Mouse (Mus musculus): ENCODE results near the gene Rbm39. TPM values are rescaled to one million over a fixed set of nuclear protein-coding genes. Genes with fewer than 3 reads are reported as not detected.

Gene Rbm39
- total RNA-seq, 2 experiments from 2014 or later, result 290 to 339 TPM

GRCm38 (mm10) chr2:156111358-156112079, 68.5 kb downstream of the Rbm39 start, which contains the start of the genes Cpne1 and Rbm12:
Gene Cpne1 (minus strand): TSS chr2:156111965.
Gene Rbm12 (minus strand): TSS chr2:156111978.
- peak; percentile 93 to 95 for DNase-seq (ENCODE audit: low spot score in 2 of 2)

- peak in 1 of 2 experiments; percentile 23 for DNase-seq (ENCODE audit: low spot score in 2 of 2)
Observed at GRCm38 (mm10) chr2:156110627-156111357, 69.2 kb downstream of the Rbm39 start.

Other genes starting within 250 kb of the Rbm39 start
- gene Uqcc1, start 249.9 kb downstream of the Rbm39 start, total RNA-seq (2021), result 10 to 100 TPM; 54.2 to 54.9 TPM
- not detected for gene Gm15557, start 239.5 kb downstream of the Rbm39 start, total RNA-seq (2021)
- 1 to 10 TPM in 1 of 2 experiments, under 1 TPM in 1; 0.74 to 1.1 TPM for gene Gdf5, start 234.9 kb downstream of the Rbm39 start, total RNA-seq (2021)
- gene Cep250, start 223.8 kb downstream of the Rbm39 start, total RNA-seq (2021), result 10 to 100 TPM; 18.1 to 23.2 TPM
- gene 6430550D23Rik, start 172.3 kb downstream of the Rbm39 start, total RNA-seq (2021), result 1 to 10 TPM in 1 of 2 experiments, under 1 TPM in 1; 0.80 to 1.1 TPM
- gene Ergic3, start 172.2 kb downstream of the Rbm39 start, total RNA-seq (2021), result 100 to 1,000 TPM; 198 to 232 TPM
- gene Fer1l4, start 127.3 kb downstream of the Rbm39 start, total RNA-seq (2021), result not detected
- gene Spag4, start 115.1 kb downstream of the Rbm39 start, total RNA-seq (2021), result 1 to 10 TPM; 3.3 to 6.7 TPM
- gene Cpne1, start 68.3 kb downstream of the Rbm39 start, total RNA-seq (2021), result 10 to 100 TPM; 28.8 to 32.7 TPM
- 10 to 100 TPM; 33.5 to 34.8 TPM for gene Rbm12, start 68.3 kb downstream of the Rbm39 start, total RNA-seq (2021)
- gene Gm28036, start 53.1 kb downstream of the Rbm39 start, total RNA-seq (2021), result 10 to 100 TPM; 21.7 to 24.7 TPM
- 100 to 1,000 TPM; 230 to 245 TPM for gene Romo1, start 36.2 kb downstream of the Rbm39 start, total RNA-seq (2021)
- 10 to 100 TPM; 33.1 to 35.3 TPM for gene Nfs1, start 36.1 kb downstream of the Rbm39 start, total RNA-seq (2021)
- gene Phf20, start 16.2 kb upstream of the Rbm39 start, total RNA-seq (2021), result 10 to 100 TPM; 75.4 to 86.9 TPM
- 1 to 10 TPM; 2.9 to 4.7 TPM for gene Cnbd2, start 132.1 kb upstream of the Rbm39 start, total RNA-seq (2021)
- 100 to 1,000 TPM; 116 to 132 TPM for gene Scand1, start 132.5 kb upstream of the Rbm39 start, total RNA-seq (2021)
- 100 to 1,000 TPM; 268 to 270 TPM for gene Epb41l1, start 240.7 kb upstream of the Rbm39 start, total RNA-seq (2021)